Mouse (Mus musculus) lung, embryonic 14.5 days (tissue): Measurements from ENCODE around the gene Tas2r118. TPM values are rescaled to one million over a fixed set of nuclear protein-coding genes. Genes with fewer than 3 reads are reported as not detected.

Experiments used
- ATAC-seq: fragments of 200-750 bp; cut with Nextera tagmentation; 2 replicates; pipeline ENCODE4 v1.8.0; 2017; ENCODE audit warnings: mild to moderate bottlenecking, moderate TSS enrichment, moderate library complexity; ENCODE audit not compliant: insufficient read depth
- DNase-seq: peaks from one replicate; pipeline ENCODE4 v3.0.0-alpha.2; 2015
- H3K27ac ChIP-seq: fragments of 300-500 bp; sonication (generic); 2 replicates; pipeline ENCODE4 v1.5.1; 2014; ENCODE audit warnings: low read depth, mild to moderate bottlenecking, moderate library complexity
- H3K27me3 ChIP-seq: fragments of 300-500 bp; sonication (generic); 2 replicates; pipeline ENCODE4 v1.6.1; 2014; ENCODE audit warnings: low read length, control low read depth; ENCODE audit not compliant: insufficient read depth
- H3K36me3 ChIP-seq: fragments of 300-500 bp; sonication (generic); 2 replicates; pipeline ENCODE4 v1.6.1; 2014; ENCODE audit warnings: control low read depth; ENCODE audit not compliant: insufficient read depth
- H3K4me1 ChIP-seq: fragments of 300-500 bp; sonication (generic); 2 replicates; pipeline ENCODE4 v1.6.1; 2014; ENCODE audit warnings: antibody characterized with exemption, control low read depth; ENCODE audit not compliant: insufficient read depth
- H3K4me2 ChIP-seq: fragments of 300-500 bp; sonication (generic); 2 replicates; pipeline ENCODE4 v1.6.1; 2014; ENCODE audit warnings: mild to moderate bottlenecking
- H3K4me3 ChIP-seq: fragments of 300-500 bp; sonication (generic); 2 replicates; pipeline ENCODE4 v1.5.1; 2014; ENCODE audit warnings: low read depth, low read length
- H3K9ac ChIP-seq: fragments of 300-500 bp; sonication (generic); 2 replicates; pipeline ENCODE4 v1.6.1; 2014
- H3K9me3 ChIP-seq: fragments of 300-500 bp; sonication (generic); 2 replicates; pipeline ENCODE4 v1.6.1; 2016; ENCODE audit warnings: low read depth, low read length, control low read depth
- CTCF ChIP-seq: IDR thresholded peaks from 2 replicates; pipeline ENCODE4 v1.5.1; 2016; ENCODE audit warnings: antibody characterized with exemption, low read depth
- WGBS: fragments of 180-500 bp; shearing (Covaris S2); extraction: QIAGEN DNeasy Blood & Tissue Kit; methylation state at CpG from one replicate; pipeline ENCODE4 v1.1.7; 2014; 5-methylcytosine and 5-hydroxymethylcytosine counted together
- polyA plus RNA-seq: library from polyadenylated mRNA; unstranded; fragments of >200 nt; fragmentation: Nextera tagmentation; extraction: Ambion mirVana; gene quantifications from 2 replicates; pipeline ENCODE4 v1.2.1, GENCODE M21; 2014

Gene Tas2r118
- polyA plus RNA-seq, 1 experiment from 2014 or later = not detected

DNA sequence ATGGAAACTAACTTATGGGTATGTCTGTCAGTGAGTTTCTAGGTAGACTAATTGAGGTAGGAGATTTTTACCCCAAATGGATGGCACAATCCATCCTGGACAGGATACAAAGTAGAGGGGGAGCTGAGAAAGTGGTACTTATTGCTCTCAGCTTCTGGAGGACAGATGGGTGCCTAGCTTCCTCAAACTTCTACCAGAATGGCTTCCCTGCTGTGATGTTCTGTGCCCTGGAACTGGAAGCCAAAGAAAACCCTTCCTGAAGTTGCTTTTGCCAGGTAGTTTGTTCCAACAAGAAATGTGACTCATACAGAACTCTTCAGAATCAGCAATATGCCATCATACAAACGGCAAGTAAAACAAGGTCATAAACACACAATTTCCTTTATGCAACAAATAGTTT, 29.1 kb downstream of the Tas2r118 start:
- Histone ChIP-seq H3K36me3 (no peaks in the 10 kb centered on the region), H3K4me1 (no peaks in the 10 kb centered on the region), H3K4me3 (no peak overlapping the region), H3K4me2 (no peak overlapping the region), H3K9ac (no peak overlapping the region), H3K9me3 (no peaks in the 10 kb centered on the region), H3K27me3 (no peaks in the 10 kb centered on the region), H3K27ac (no peak overlapping the region)
- WGBS = 77% methylated on average over 1 of the region's 1 CpGs
- ATAC-seq (no peak), DNase-seq (no peak)
- TF ChIP-seq CTCF = no peak

DNA sequence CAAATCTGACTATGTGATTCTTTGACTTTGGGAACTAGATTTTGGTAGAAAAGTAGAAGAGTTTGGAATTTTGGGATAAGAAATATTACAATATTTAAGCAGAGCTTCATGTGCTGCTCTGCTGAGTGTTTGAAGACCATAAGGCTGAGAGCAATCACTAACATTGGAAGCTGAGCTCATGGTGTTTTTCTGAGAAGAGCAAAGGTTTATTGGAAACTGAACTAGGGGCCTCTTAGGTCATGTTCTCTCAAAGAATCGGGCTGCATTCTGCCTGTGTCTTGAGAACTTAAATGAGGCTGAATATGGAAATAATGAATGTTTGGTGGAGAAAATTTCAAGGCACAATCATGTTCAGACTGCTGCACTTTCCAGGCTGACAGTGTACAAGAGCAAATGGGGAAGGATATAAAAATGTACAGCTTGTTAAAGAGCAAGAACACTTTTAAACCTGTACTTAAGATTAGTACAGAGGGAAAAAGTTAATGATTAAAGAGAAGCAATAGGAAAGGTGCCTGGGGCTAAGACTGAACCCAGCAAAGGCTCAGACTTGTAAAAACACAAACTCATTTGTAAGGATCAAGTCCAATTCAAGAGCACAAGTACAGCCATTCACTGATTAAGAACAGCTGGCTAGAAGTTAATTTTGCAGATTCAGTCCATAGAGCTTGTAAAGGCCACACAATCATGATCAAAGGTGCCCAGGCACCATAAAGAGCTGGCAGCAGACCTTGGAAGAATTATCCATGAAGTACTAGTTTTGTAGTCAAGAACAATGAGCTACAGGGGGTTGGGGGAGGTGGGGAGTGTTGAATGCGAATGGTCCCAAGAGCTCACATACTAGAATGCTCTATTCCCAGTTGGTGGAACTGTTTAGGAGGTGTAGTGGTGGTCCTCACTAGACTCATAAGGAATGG, 31.0 kb downstream of the Tas2r118 start:
- ATAC-seq (no peak), DNase-seq (no peak)
- H3K9ac ChIP-seq = no peak overlapping the region
- no peak overlapping the region for H3K4me3 ChIP-seq
- H3K36me3 ChIP-seq = no peaks in the 10 kb centered on the region
- no peaks in the 10 kb centered on the region for H3K9me3 ChIP-seq
- H3K27me3 ChIP-seq = no peaks in the 10 kb centered on the region
- no peaks in the 10 kb centered on the region for H3K4me1 ChIP-seq
- 64% methylated on average over 2 of the region's 2 CpGs for WGBS
- no peak overlapping the region for H3K4me2 ChIP-seq
- no peak for TF ChIP-seq CTCF
- no peak overlapping the region for H3K27ac ChIP-seq

DNA sequence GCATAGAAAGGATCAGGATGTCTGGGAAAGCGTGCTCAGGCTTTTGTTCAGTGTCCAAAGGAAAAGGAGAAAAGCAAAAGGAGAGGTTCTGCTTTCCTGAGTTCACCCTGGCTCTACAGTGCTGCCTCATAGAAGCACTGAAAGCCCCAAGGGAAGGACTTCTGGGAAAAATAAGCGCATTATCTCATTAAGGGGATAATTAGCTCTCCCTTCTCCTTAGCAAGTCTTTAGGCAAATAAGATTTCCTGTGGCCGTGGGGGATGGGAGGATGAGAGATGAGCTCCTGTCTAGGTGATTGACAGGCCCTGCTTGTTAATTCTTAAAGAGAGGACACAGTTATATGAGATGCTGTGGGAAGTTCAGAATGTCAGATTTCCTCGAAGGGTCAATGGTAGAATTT, 33.4 kb downstream of the Tas2r118 start:
- no peaks in the 10 kb centered on the region for H3K9me3 ChIP-seq
- H3K27ac ChIP-seq = no peak overlapping the region
- ATAC-seq (no peak), DNase-seq (no peak)
- WGBS = 63% methylated on average over 4 of the region's 4 CpGs
- H3K36me3 ChIP-seq = no peaks in the 10 kb centered on the region
- H3K4me3 ChIP-seq = no peak overlapping the region
- no peak for TF ChIP-seq CTCF
- H3K27me3 ChIP-seq = no peaks in the 10 kb centered on the region
- H3K4me1 ChIP-seq = no peaks in the 10 kb centered on the region
- no peak overlapping the region for H3K4me2 ChIP-seq
- no peak overlapping the region for H3K9ac ChIP-seq

DNA sequence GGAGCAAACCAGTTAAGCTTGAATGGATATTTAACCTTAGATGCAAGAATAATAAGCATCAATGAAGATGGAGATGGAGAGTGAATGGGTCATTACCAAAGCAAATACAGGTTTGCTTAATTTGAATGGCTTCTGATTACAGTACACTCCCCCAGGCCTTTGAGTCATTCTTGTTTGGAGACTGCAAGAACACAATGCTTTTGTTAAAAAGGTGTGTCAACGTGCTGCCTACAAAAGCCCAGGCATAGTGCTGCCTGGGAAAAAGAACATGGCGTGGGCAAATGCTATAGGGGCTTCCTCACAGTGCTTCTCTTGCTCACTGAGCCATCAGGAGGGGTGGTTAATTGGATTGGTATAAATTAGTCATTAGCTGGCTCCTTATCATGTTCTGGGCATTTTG, 46.1 kb downstream of the Tas2r118 start:
- WGBS = 65% methylated on average over 2 of the region's 2 CpGs
- H3K9me3 ChIP-seq = no peaks in the 10 kb centered on the region
- H3K4me2 ChIP-seq = no peak overlapping the region
- no peaks in the 10 kb centered on the region for H3K4me1 ChIP-seq
- H3K27ac ChIP-seq = no peak overlapping the region
- no peaks in the 10 kb centered on the region for H3K27me3 ChIP-seq
- no peak overlapping the region for H3K4me3 ChIP-seq
- no peaks in the 10 kb centered on the region for H3K36me3 ChIP-seq
- no peak overlapping the region for H3K9ac ChIP-seq
- TF ChIP-seq CTCF = no peak
- DNase-seq (no peak), ATAC-seq (no peak)

Other genes starting within 250 kb of the Tas2r118 start
- gene Cadps2, start 130.6 kb downstream of the Tas2r118 start, polyA plus RNA-seq = 6.7 and 8.8 TPM in 2 replicates
- not detected in 2 replicates for gene Slc13a1, start 198.0 kb upstream of the Tas2r118 start, polyA plus RNA-seq